Mouse (Mus musculus) kidney, adult 2 months (tissue): ENCODE results near the gene Top3a.

Experiments used
- CTCF ChIP-seq: fragments of 200-500 bp; conservative IDR thresholded peaks from 2 replicates; pipeline ENCODE4 v1.5.1; 2011; ENCODE audit warnings: low read depth, mild to moderate bottlenecking, control low read depth, low read length, moderate library complexity, mixed read lengths; ENCODE audit not compliant: insufficient read depth, insufficient read length
- POLR2A ChIP-seq: fragments of 200-500 bp; IDR thresholded peaks from one replicate; pipeline ENCODE4 v1.6.1; 2011; ENCODE audit warnings: low read depth, low read length, control low read depth

DNA sequence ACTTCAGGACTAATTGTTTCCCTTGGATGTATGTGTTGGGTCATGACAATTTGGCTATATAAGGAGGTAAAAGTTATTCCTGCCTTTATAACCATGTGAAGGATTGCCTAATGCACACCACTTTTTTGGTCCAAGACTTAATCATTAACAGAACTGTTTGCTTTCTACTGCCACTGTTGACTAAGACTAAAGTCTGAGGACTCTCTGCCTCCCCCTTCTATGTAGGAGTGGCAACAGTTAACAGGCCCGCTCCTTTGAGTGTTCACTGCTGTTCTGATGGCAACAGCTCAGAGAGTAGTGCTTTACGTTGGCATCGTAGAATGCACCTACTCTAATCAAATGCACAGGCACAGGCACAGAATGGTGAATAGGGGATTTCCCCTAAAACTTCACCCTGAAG lies 48.0 kb upstream of the Top3a start:
- TF ChIP-seq CTCF (no peak), POLR2A (no peak)
